Mouse (Mus musculus): ENCODE measurements around the gene Phldb1. TPM values are rescaled to one million over a fixed set of nuclear protein-coding genes. Genes with fewer than 3 reads are reported as not detected.

Gene Phldb1
- polyA plus RNA-seq, 1 experiment from 2014 or later: 2.2 TPM

DNA sequence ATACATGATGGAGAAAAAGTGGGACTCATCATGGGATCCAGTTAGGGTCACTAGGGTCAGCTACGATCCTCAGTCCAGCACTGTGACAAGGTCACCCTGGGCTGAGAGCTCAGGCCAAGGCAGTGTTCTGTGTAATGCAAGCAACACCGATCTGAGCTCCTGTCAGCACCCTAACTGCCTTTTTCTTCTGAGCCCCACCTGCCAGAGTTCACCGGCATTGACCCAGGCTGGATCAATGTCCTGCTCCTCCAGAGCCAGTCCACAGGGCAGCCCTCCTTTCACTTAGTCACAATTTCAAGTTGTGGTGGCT is 13.2 kb downstream of the Phldb1 start:
- Histone ChIP-seq H3K4me3 (ENCODE audit: low read depth, low read length) (no peak overlapping the region), H3K36me3 (ENCODE audit: control insufficient read depth, insufficient read depth) (no peaks in the 10 kb centered on the region), H3K9me3 (replicated peaks; ENCODE audit: control insufficient read depth, low read length) (no peaks in the 10 kb centered on the region), H3K27me3 (ENCODE audit: control insufficient read depth, insufficient read depth, low read depth, low read length) (no peaks in the 10 kb centered on the region; the same call in 1 of the 2 replicates), H3K4me1 (ENCODE audit: control insufficient read depth, low read depth, low read length) (peaks cover 10% of the 10 kb centered on the region), H3K9ac (ENCODE audit: low read depth, low read length) (no peak overlapping the region), H3K4me2 (ENCODE audit: low read depth, low read length) (no peak overlapping the region), H3K27ac (ENCODE audit: low read length) (no peak overlapping the region)
- ATAC-seq (ENCODE audit: low read depth): no peak
- WGBS (ENCODE audit: insufficient replicate concordance): 56% methylated on average over 3 of the region's 3 CpGs

DNA sequence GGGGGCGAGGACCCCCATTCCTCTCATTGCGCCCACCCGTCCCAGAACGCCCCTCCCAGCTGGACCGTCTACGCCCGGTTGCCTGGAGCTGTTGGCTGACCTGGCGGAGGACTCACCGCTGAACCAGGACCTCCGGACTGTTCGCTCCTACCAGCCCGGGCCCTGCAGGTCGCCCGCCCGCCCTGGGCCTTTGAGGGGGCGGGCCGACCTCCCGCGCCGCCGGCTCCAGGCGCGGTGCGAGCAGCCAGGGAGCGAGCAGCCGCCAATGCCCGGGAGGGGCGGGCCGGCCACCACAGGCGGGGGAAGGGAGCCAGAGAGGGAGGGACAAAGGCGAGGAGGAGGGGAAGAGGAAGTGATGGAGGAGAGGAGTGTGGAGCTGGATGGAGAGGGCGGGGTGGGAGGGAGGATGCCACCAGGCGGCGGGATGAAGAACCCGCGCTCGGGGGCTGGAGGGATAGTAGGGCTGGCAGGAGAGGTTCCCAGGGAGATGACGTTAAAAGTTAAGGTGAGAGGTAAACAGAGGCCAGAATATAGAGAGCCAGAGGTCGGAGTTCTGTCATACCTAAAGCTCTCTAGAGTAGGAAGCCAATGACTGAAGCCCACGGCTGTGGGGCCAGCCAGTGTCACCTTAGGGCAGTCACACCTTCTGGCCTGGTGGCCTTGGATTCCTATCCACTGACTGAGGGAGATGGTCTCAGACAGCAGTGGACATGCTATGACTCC is 13.7 kb downstream of the Phldb1 start:
- whole genome bisulfite sequencing (ENCODE audit: insufficient replicate concordance): under 1% methylated on average over 40 of the region's 40 CpGs
- H3K9ac ChIP-seq (ENCODE audit: low read depth, low read length): peak overlapping the region; percentile 48
- H3K27me3 ChIP-seq (ENCODE audit: control insufficient read depth, insufficient read depth, low read depth, low read length): no peaks in the 10 kb centered on the region; the same call in 1 of the 2 replicates
- no peaks in the 10 kb centered on the region for H3K36me3 ChIP-seq (ENCODE audit: control insufficient read depth, insufficient read depth)
- no peaks in the 10 kb centered on the region for H3K9me3 ChIP-seq (replicated peaks; ENCODE audit: control insufficient read depth, low read length)
- peak; percentile 82 for ATAC-seq (ENCODE audit: low read depth)
- H3K4me2 ChIP-seq (ENCODE audit: low read depth, low read length): peak overlapping the region; percentile 71
- H3K27ac ChIP-seq (ENCODE audit: low read length): no peak overlapping the region
- peak overlapping the region; percentile 57 for H3K4me3 ChIP-seq (ENCODE audit: low read depth, low read length)
- H3K4me1 ChIP-seq (ENCODE audit: control insufficient read depth, low read depth, low read length): peaks cover 10% of the 10 kb centered on the region

DNA sequence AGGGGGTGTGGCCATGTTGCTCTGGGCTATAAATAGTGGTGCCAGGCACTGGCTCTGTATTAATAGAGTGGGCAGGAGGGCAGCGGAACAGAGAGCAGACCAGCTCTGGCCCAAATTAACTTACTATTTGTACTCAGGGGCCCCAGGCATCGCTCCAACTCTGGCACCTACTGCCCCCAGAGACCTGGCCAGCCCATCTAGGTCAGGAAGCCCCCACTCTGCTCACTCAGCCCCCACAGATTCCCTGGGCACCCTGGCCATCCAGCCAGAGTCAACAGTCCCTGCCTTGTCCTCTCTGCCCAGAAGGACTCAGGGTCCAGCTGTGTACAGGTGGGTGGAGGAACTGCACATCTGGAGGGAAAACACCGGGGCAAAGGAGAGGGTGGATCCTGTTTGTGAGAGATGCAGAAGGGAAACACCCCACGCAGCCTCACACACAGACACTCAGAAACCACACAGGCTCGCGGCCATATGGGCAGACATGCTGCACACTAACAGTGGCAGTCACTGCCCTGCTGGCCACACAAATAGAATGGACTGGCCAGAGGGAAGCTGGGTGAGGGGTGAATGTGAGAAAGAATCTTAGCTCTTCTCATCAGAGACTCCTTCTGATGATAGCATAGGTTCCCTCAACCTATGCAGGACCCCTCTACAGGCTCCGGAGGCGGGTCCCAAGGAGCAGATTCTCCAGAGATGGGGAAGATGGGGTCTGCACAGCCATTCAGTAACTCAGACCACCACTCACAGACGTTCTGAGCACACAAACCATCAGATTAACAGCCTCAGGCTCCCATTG is 14.4 kb downstream of the Phldb1 start:
- Histone ChIP-seq H3K36me3 (ENCODE audit: control insufficient read depth, insufficient read depth) (no peaks in the 10 kb centered on the region), H3K9me3 (replicated peaks; ENCODE audit: control insufficient read depth, low read length) (no peaks in the 10 kb centered on the region), H3K27ac (ENCODE audit: low read length) (no peak overlapping the region), H3K4me3 (ENCODE audit: low read depth, low read length) (peak overlapping the region; percentile 57), H3K4me1 (ENCODE audit: control insufficient read depth, low read depth, low read length) (peaks cover 10% of the 10 kb centered on the region), H3K4me2 (ENCODE audit: low read depth, low read length) (peak overlapping the region; percentile 71), H3K9ac (ENCODE audit: low read depth, low read length) (peak overlapping the region; percentile 48), H3K27me3 (ENCODE audit: control insufficient read depth, insufficient read depth, low read depth, low read length) (no peaks in the 10 kb centered on the region; the same call in 1 of the 2 replicates)
- 19% methylated on average over 9 of the region's 9 CpGs for WGBS (ENCODE audit: insufficient replicate concordance)
- ATAC-seq (ENCODE audit: low read depth): no peak

DNA sequence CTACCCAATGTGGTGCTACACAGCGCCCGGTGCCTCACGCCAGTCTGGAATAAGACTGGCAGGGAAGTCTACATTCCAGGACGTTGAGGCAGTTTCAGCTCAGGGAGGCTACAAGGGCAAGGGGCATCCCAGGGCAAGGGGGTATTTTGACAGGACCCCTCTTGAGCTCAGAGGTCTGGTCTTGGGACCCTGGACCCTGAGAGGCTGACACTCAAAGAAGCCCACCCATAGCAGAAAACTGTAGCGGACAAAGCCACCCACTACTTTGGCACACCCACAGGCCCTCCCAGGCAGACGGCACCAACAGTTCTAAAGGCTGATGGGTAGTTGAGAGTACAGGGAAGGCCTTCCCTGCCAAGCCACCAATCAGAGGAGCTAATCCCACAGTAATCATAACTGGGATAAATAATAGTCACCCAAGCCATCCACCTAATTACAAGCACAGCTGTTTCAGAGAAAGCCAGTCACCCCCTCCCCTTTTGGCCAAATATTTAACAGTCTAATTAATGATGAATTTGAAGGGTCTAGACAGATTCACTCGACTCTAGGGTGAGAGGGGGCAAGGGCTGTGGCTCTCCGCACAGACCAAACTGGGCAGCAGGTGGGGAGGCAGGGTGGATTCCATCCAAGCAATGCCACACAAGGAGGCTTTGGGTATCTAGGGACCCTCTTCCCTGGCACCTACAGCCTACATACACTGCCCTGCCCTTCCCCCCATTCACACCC is 15.2 kb downstream of the Phldb1 start:
- Histone ChIP-seq H3K4me3 (ENCODE audit: low read depth, low read length) (no peak overlapping the region), H3K9ac (ENCODE audit: low read depth, low read length) (no peak overlapping the region), H3K27ac (ENCODE audit: low read length) (no peak overlapping the region), H3K27me3 (ENCODE audit: control insufficient read depth, insufficient read depth, low read depth, low read length) (no peaks in the 10 kb centered on the region; the same call in 1 of the 2 replicates), H3K4me2 (ENCODE audit: low read depth, low read length) (no peak overlapping the region), H3K36me3 (ENCODE audit: control insufficient read depth, insufficient read depth) (no peaks in the 10 kb centered on the region), H3K4me1 (ENCODE audit: control insufficient read depth, low read depth, low read length) (peaks cover 10% of the 10 kb centered on the region), H3K9me3 (replicated peaks; ENCODE audit: control insufficient read depth, low read length) (no peaks in the 10 kb centered on the region)
- WGBS (ENCODE audit: insufficient replicate concordance): 74% methylated on average over 8 of the region's 8 CpGs
- no peak for ATAC-seq (ENCODE audit: low read depth)

DNA sequence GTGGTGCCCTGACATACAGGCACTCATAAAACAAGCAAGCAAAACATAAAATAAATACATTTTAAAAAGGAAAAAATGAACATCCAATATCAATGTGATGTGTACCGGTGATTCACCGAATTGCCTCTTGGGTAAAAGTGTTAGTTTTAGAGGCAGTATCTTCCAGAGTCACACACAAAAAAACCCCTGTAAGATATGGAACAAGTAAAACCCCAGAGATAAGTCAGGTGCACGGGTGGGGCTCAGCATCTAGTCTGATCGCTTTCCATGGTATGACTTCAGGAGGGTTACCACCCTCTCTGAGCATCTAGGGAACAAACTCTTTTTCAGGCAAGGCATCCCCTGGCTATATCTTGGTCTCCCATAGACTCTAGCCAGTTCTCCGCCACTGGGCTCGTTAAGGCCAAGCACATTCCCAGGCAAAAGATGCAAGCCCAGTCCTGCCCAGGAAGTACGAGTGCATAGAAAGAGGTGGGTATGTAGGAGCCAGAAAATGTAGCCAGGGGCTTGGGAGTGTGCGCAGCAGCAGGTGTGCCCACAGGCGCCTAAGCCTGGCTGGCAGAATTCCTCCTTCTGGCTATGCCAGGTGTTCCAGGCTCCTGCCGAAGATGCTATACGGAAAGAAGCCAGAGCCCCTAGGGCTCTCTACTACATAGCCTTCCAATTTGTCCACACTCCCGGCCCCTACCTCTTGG is 15.9 kb downstream of the Phldb1 start:
- WGBS (ENCODE audit: insufficient replicate concordance): 64% methylated on average over 12 of the region's 12 CpGs
- Histone ChIP-seq H3K9ac (ENCODE audit: low read depth, low read length) (no peak overlapping the region), H3K4me2 (ENCODE audit: low read depth, low read length) (no peak overlapping the region), H3K9me3 (replicated peaks; ENCODE audit: control insufficient read depth, low read length) (no peaks in the 10 kb centered on the region), H3K36me3 (ENCODE audit: control insufficient read depth, insufficient read depth) (no peaks in the 10 kb centered on the region), H3K27me3 (ENCODE audit: control insufficient read depth, insufficient read depth, low read depth, low read length) (no peaks in the 10 kb centered on the region; the same call in 1 of the 2 replicates), H3K4me1 (ENCODE audit: control insufficient read depth, low read depth, low read length) (peaks cover 10% of the 10 kb centered on the region), H3K27ac (ENCODE audit: low read length) (no peak overlapping the region), H3K4me3 (ENCODE audit: low read depth, low read length) (no peak overlapping the region)
- no peak for ATAC-seq (ENCODE audit: low read depth)

DNA sequence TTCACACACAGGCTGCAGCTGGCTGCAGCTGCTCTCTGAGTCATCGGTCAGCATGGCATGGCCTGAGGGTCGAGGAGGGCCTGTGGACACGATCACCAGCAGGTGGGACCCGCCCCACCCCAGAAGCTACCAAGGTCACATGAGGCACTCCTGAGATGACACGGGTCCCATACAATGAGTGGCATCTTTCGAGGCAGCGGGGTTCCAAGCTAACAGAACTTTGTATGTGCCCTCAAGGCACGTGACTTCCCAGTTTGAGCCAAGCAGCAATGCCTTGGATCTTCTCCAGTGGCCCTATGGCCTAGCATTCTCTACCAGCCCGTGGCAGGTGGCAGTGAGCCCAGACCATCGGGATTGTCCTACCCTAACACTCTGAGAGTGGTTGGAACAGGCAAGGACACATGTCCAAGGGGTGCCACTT is 17.2 kb downstream of the Phldb1 start:
- peaks cover 14% of the 10 kb centered on the region for H3K4me1 ChIP-seq (ENCODE audit: control insufficient read depth, low read depth, low read length)
- WGBS (ENCODE audit: insufficient replicate concordance): 63% methylated on average over 10 of the region's 10 CpGs
- no peak overlapping the region for H3K4me3 ChIP-seq (ENCODE audit: low read depth, low read length)
- no peak overlapping the region for H3K4me2 ChIP-seq (ENCODE audit: low read depth, low read length)
- H3K27ac ChIP-seq (ENCODE audit: low read length): no peak overlapping the region
- no peaks in the 10 kb centered on the region; the same call in 1 of the 2 replicates for H3K27me3 ChIP-seq (ENCODE audit: control insufficient read depth, insufficient read depth, low read depth, low read length)
- no peaks in the 10 kb centered on the region for H3K9me3 ChIP-seq (replicated peaks; ENCODE audit: control insufficient read depth, low read length)
- H3K36me3 ChIP-seq (ENCODE audit: control insufficient read depth, insufficient read depth): no peaks in the 10 kb centered on the region
- no peak for ATAC-seq (ENCODE audit: low read depth)
- H3K9ac ChIP-seq (ENCODE audit: low read depth, low read length): no peak overlapping the region

DNA sequence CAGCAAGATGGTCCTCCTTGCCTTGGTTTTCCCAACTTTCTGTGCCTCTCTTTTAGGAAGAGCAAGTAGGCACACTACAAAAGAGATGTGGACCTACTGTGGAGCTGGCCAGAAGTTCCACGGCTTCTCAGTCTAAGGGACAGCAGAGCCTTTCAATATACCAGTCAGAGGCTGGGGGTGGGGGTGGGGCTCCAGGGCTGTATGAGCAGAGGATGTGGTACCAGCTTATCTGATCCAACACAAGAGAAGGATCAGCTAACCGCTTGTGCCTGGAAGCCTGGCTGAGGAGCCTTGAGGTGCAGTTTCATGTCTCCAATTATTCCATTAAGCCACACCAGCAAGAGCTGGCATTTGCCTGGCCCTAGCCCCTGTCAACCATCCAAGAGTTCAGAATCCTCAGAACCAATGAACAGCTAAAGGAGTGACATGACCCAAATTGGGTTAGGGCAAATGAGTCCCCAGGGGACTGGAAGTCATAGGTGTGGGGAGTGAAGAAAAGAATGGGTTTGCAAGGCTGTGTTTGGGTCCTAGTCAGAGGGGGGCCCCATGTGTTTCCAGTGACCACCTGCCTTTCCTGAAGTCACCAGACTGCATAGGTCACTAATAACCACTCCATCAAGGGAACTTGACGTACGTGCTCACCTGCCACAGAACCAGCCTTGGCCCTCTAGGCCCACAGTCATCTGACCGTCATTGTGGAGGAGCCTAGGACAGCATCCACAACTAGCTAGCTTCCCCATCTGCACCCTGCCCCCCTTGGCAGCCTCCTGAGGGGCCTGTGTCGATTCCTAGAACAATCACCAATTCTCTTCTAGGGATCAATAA is 17.8 kb downstream of the Phldb1 start:
- no peaks in the 10 kb centered on the region; the same call in 1 of the 2 replicates for H3K27me3 ChIP-seq (ENCODE audit: control insufficient read depth, insufficient read depth, low read depth, low read length)
- no peak overlapping the region for H3K9ac ChIP-seq (ENCODE audit: low read depth, low read length)
- H3K36me3 ChIP-seq (ENCODE audit: control insufficient read depth, insufficient read depth): no peaks in the 10 kb centered on the region
- peaks cover 14% of the 10 kb centered on the region for H3K4me1 ChIP-seq (ENCODE audit: control insufficient read depth, low read depth, low read length)
- H3K27ac ChIP-seq (ENCODE audit: low read length): no peak overlapping the region
- no peak for ATAC-seq (ENCODE audit: low read depth)
- no peaks in the 10 kb centered on the region for H3K9me3 ChIP-seq (replicated peaks; ENCODE audit: control insufficient read depth, low read length)
- H3K4me2 ChIP-seq (ENCODE audit: low read depth, low read length): no peak overlapping the region
- no peak overlapping the region for H3K4me3 ChIP-seq (ENCODE audit: low read depth, low read length)
- WGBS (ENCODE audit: insufficient replicate concordance): 44% methylated on average over 6 of the region's 6 CpGs

Measured in liver, embryonic 16.5 days (tissue).